Mouse (Mus musculus): ENCODE results near the gene Glis1.

Glis1 gene

GRCm38 (mm10) chr4:107623916-107624315 is 189.5 kb downstream of the Glis1 start:
- no peak for DNase-seq (ENCODE audit: low read depth, low spot score)

- no peak for DNase-seq (ENCODE audit: low read depth, low spot score)
Measured at GRCm38 (mm10) chr4:107624951-107625350, 190.6 kb downstream of the Glis1 start.

GRCm38 (mm10) chr4:107628226-107628625 is 193.8 kb downstream of the Glis1 start:
- no peak for DNase-seq (ENCODE audit: low read depth, low spot score)

- DNase-seq (ENCODE audit: low read depth, low spot score), result no peak
Measured at GRCm38 (mm10) chr4:107628921-107629411, 194.6 kb downstream of the Glis1 start.

GRCm38 (mm10) chr4:107634631-107635030 is 200.2 kb downstream of the Glis1 start:
- DNase-seq (ENCODE audit: low read depth, low spot score), result no peak

GRCm38 (mm10) chr4:107636099-107636498 is 201.7 kb downstream of the Glis1 start:
- peak; percentile 14 for DNase-seq (ENCODE audit: low read depth, low spot score)

- peak; percentile 71 for DNase-seq (ENCODE audit: low read depth, low spot score)
Measured at GRCm38 (mm10) chr4:107637670-107638069, 203.3 kb downstream of the Glis1 start.

GRCm38 (mm10) chr4:107638303-107638702 is 203.9 kb downstream of the Glis1 start:
- DNase-seq (ENCODE audit: low read depth, low spot score), result no peak

GRCm38 (mm10) chr4:107641624-107642023 is 207.2 kb downstream of the Glis1 start:
- DNase-seq (ENCODE audit: low read depth, low spot score), result no peak

GRCm38 (mm10) chr4:107648959-107649485 is 214.6 kb downstream of the Glis1 start:
- no peak for DNase-seq (ENCODE audit: low read depth, low spot score)

- DNase-seq (ENCODE audit: low read depth, low spot score), result peak; percentile 53
Measured at GRCm38 (mm10) chr4:107651021-107651496, 216.7 kb downstream of the Glis1 start.

GRCm38 (mm10) chr4:107652598-107653279 is 218.3 kb downstream of the Glis1 start:
- peak; percentile 80 for DNase-seq (ENCODE audit: low read depth, low spot score)

GRCm38 (mm10) chr4:107653280-107653643 is 218.9 kb downstream of the Glis1 start:
- no peak for DNase-seq (ENCODE audit: low read depth, low spot score)

GRCm38 (mm10) chr4:107660649-107661048 is 226.3 kb downstream of the Glis1 start:
- DNase-seq (ENCODE audit: low read depth, low spot score), result no peak

- DNase-seq (ENCODE audit: low read depth, low spot score), result no peak
Measured at GRCm38 (mm10) chr4:107668514-107668913, 234.1 kb downstream of the Glis1 start.

- no peak for DNase-seq (ENCODE audit: low read depth, low spot score)
Measured at GRCm38 (mm10) chr4:107670731-107671130, 236.3 kb downstream of the Glis1 start.

- DNase-seq (ENCODE audit: low read depth, low spot score), result peak; percentile 88
Measured at GRCm38 (mm10) chr4:107673638-107674321, 239.4 kb downstream of the Glis1 start.

- no peak for DNase-seq (ENCODE audit: low read depth, low spot score)
Measured at GRCm38 (mm10) chr4:107674322-107674644, 239.9 kb downstream of the Glis1 start.

- DNase-seq (ENCODE audit: low read depth, low spot score), result no peak
Measured at GRCm38 (mm10) chr4:107675645-107676044, 241.3 kb downstream of the Glis1 start.

GRCm38 (mm10) chr4:107680311-107681098 is 246.1 kb downstream of the Glis1 start:
- DNase-seq (ENCODE audit: low read depth, low spot score), result peak; percentile 6

GRCm38 (mm10) chr4:107681099-107681849 is 246.9 kb downstream of the Glis1 start:
- DNase-seq (ENCODE audit: low read depth, low spot score), result no peak
